Mouse (Mus musculus) c-Kit-positive CD71-positive TER-119-positive erythroid progenitor cells, embryonic 14.5 days (primary cell): ENCODE measurements around the gene Ythdc1.
"Not testable (repeated sequence)": the region's sequence is repeated elsewhere in the genome, so short reads cannot be mapped to it uniquely, and the experiment has no call there.

Experiments used
- DNase-seq: peaks from one replicate; pipeline ENCODE4 v3.0.0-alpha.2; 2013; ENCODE audit warnings: low spot score

The Ythdc1 gene

GRCm38 (mm10) chr5:86803962-86804940 is at the start of gene Ythdc1:
Gene Ythdc1, plus strand, starts transcription at chr5:86804221.
- DNase-seq, result peak; percentile 93

DNA sequence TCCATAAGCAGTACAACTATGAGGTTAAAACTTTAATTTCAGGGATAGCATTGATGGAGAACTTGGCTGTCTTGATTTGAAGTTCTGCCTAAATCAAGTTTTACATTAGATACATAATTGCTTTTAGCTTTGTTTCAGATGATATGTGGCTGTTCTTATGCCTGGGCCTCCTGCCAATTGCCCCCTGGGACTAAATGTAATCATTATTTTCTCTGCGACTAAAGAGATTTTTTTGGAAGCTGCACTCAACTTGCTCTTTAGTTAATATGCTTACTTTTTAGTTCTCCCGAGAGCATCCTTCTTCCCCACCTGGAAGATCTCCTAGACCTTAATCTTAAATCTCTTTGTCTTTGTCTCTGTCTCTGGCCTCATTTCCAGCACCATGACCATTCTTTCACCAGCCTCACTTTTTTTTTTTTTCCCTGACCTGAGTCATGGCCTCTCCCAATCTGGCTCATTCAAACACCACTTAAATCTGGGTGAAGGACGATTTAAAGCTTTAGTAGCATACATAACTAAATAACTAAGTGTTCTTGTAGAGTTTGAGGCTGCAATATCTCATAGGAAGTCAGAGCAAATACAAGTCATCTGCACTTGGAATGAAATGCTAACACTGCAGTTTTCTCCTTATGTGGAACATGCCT is 34.9 kb upstream of the Ythdc1 start:
- no peak for DNase-seq

- DNase-seq, result no peak
Observed at GRCm38 (mm10) chr5:86771010-86771409, 33.0 kb upstream of the Ythdc1 start.

DNA sequence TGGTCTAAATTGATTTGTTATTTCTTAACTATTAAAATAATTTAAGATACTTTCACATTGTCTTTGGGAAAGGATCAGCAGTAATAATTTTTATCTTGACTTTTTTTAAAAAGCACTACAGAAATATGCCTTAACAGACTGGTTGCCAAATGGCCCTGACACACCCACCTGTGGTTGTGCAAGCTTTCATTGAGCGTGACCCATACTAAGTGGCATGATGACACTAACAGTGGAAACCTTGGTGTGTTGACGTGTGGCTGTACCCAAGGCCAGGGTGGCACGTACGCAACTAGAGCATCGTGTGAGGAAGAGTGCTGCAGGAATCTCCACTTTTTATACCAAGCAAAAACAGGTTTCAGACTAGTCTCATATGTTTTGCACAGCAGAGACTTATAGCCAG is 27.1 kb upstream of the Ythdc1 start:
- no peak for DNase-seq

DNA sequence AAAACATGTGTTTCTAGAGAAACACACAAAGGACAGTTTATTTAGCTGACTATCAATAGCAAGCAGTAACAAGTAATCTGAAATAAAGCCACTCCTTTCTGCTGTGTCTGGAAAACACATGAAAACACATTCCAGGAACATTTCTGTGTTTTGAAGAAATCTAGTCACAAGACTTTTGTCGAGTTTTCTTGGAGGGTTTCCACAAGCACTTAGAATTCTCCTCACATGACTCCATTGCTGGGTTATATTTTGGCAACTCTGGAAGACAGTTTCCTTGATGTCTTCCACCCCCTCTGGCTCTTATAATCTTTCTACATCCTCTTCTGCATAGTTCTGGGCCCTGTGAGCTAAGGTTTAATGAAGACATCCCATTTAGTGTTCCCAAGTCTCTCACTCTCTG is 25.6 kb upstream of the Ythdc1 start:
- no peak for DNase-seq

- no peak for DNase-seq
Observed at GRCm38 (mm10) chr5:86783059-86783458, 21.0 kb upstream of the Ythdc1 start.

GRCm38 (mm10) chr5:86784205-86784604 is 19.8 kb upstream of the Ythdc1 start:
- no peak for DNase-seq

- no peak for DNase-seq
Observed at GRCm38 (mm10) chr5:86786798-86787197, 17.2 kb upstream of the Ythdc1 start.

DNA sequence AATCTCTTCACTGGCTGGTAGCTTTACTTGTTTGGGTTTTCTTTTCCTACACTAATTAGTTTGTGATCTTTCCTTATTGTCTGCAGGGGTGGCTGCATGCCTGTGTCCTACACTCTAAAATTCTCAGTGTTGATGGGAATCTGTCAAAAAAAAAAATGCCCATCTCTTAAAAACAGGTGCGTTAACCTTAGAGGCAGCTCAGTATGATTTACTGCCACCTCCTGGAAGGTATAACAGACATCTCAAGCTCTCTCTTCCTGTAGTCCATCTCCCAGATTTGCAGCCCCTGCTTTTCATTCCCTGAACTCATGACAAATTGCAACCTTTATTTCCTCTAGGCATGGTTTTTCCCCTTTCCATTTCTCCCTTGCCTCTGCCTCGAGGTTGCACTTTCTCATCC is 14.1 kb upstream of the Ythdc1 start:
- no peak for DNase-seq

GRCm38 (mm10) chr5:86792249-86792648 is 11.8 kb upstream of the Ythdc1 start:
- no peak for DNase-seq

DNA sequence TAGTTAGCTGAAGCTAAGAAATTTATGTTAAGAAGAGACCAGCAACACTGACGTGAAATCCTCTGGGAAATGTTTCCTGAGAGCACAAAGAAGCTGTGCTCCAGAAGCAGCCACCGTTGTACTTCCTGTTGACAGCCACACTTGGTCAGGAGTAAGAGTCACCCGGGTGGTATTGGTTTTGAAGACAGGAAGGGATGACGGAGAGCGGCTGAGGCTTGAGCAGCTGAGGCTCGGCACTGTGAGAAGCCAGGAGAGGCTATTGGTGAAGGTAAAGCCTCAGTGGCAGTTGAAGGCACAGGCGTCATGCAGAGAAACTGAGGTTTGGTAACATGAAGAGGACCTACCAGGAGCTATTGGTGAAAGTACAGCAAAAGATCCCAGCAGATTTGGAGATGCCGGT is 11.2 kb upstream of the Ythdc1 start:
- DNase-seq, result no peak

DNA sequence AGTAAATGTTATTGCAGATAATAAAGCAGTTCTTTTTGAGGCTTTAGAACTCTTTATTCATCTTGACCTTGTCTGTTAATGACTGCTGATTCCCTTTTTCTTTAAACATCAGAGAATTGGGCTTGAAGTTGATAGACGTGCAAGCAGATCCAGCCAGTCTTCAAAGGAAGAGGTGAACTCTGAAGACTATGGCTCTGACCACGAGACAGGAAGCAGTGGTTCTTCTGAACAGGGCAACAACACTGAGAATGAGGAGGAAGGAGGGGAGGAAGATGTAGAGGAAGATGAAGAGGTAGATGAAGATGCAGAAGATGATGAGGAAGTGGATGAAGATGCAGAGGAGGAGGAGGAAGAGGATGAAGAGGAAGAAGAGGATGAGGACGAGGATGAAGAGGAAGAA is 12.8 kb downstream of the Ythdc1 start:
- DNase-seq, result no peak

GRCm38 (mm10) chr5:86836378-86836777 is 32.4 kb downstream of the Ythdc1 start:
- not testable (repeated sequence) for DNase-seq

GRCm38 (mm10) chr5:86838110-86838509 is 34.1 kb downstream of the Ythdc1 start:
- no peak for DNase-seq

DNA sequence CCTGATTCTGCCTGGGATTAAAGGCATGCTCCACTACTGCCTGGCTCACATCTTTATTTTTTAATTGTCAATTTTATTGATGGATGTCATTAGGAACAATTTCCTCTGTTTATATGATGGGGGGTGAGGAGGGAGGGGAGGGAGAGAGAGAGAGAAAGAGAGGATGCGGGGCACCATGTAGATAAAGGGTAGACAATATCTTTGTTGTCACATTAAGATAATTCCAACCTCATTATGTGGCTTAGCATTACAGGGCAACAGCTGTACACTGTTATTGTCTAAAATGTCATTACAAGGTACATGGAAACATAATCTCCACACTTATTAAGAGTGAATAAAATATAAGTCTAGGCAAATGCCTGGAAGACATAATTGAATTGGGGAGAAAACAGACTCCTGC is 35.5 kb downstream of the Ythdc1 start:
- no peak for DNase-seq

GRCm38 (mm10) chr5:86840207-86840606 is 36.2 kb downstream of the Ythdc1 start:
- DNase-seq, result no peak

DNA sequence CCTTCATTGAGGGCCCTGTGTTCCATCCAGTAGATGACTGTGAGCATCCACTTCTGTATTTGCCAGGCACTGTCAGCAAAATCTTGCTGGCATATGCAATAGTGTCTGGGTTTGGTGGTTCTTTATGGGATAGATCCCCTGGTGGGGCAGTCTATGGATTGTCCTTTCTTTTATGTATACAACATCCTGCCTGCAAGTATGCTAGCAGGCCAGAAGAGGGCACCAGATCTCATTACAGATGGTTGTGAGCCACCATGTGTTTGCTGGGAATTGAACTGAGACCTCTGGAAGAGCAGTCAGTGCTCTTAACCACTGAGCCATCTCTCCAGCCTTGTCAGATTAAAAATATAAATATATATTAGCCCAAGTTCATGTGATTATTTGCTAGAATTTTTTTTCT is 37.2 kb downstream of the Ythdc1 start:
- not testable (repeated sequence) for DNase-seq

DNA sequence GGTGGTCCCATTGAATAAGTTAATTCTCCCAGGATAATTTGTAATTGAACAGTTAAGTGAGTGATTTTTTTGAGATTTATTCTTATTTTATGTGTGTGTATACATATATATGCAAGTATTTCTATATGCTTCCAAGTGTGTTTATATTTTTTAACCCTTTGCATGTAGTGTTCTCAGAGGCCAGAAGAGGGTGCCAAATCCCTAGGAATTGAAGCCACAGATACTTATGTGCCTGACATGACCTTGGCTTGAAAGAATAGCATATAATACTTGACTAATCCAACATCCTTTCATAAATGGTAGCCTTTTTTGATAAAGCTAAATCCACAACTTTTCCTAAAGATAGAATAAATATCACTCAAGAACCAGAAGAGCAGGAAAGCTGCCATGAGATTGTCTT is 46.1 kb downstream of the Ythdc1 start:
- peak; percentile 10 for DNase-seq

GRCm38 (mm10) chr5:86851658-86852057 is 47.6 kb downstream of the Ythdc1 start:
- DNase-seq, result no peak

DNA sequence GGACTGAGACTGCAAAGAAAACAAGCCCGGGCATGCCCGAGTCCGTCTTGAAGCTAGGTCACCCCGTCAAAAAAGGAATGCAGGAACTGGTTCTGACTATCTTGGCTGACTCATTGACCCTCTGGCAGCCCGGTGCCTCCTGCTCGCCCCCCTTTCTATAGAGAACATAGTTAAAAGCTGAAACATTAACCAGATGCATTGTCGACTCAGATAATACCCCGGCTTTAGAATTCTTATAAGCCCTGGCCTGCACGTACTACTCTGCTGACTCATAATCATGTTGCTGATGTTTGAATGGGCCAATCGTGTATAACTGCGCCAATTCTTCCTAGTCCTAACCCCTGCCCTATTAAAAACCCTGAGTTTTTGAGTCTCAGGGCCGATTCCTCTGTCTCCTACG is 52.5 kb downstream of the Ythdc1 start:
- not testable (repeated sequence) for DNase-seq

- no peak for DNase-seq
Observed at GRCm38 (mm10) chr5:86857682-86858081, 53.7 kb downstream of the Ythdc1 start.

DNA sequence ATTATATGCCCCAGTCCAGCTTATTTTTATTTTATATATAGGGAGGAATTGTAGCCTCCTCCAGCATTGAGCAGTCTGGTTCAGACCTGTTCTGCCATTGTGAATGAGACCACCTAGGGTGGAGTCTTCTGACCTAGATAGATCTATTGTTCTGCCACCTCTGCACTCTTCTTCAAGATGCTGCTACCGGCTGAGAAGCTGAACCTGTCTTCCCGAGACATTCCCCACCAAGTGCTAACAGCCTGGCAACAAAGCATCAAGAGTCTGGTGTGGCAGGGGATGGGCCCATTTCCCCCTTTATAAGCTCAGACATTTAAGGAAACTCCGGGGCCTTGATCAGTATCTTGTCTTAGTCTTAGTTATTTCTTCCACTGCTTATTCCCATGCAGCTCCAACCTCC is 54.3 kb downstream of the Ythdc1 start:
- no peak for DNase-seq

- DNase-seq, result no peak
Observed at GRCm38 (mm10) chr5:86871877-86872276, 67.9 kb downstream of the Ythdc1 start.
